Mouse (Mus musculus) cortical plate, adult 2 months (tissue): ENCODE measurements at regions not wholly inside any gene's neighbourhood (a gene's known extent, or its start where the extent isn't known, plus 50 kb on each side); places are given as distances from the start of the nearest gene placed in this dataset.

Experiments used
- H3K27ac ChIP-seq: fragments of 200-500 bp; 2 replicates; pipeline ENCODE4 v1.5.1; 2012; ENCODE audit warnings: low read length, control low read depth, inconsistent platforms; ENCODE audit not compliant: insufficient read depth
- H3K4me1 ChIP-seq: fragments of 200-500 bp; 2 replicates; pipeline ENCODE4 v1.6.1; 2011; ENCODE audit warnings: low read length; ENCODE audit not compliant: control insufficient read depth, insufficient read depth
- H3K4me3 ChIP-seq: fragments of 200-500 bp; 2 replicates; pipeline ENCODE4 v1.5.1; 2011; ENCODE audit warnings: mild to moderate bottlenecking, low read length, control low read depth; ENCODE audit not compliant: insufficient read depth
- CTCF ChIP-seq: fragments of 200-500 bp; IDR thresholded peaks from 2 replicates; pipeline ENCODE4 v1.5.1; 2011; ENCODE audit warnings: mild to moderate bottlenecking, control low read depth, low read length; ENCODE audit not compliant: insufficient read depth; ENCODE audit errors: extremely low read depth
- POLR2A ChIP-seq: fragments of 200-500 bp; IDR thresholded peaks from 2 replicates; pipeline ENCODE4 v1.6.1; 2011; ENCODE audit warnings: mild to moderate bottlenecking, low read length, control low read depth; ENCODE audit not compliant: insufficient read depth; ENCODE audit errors: extremely low read depth

DNA sequence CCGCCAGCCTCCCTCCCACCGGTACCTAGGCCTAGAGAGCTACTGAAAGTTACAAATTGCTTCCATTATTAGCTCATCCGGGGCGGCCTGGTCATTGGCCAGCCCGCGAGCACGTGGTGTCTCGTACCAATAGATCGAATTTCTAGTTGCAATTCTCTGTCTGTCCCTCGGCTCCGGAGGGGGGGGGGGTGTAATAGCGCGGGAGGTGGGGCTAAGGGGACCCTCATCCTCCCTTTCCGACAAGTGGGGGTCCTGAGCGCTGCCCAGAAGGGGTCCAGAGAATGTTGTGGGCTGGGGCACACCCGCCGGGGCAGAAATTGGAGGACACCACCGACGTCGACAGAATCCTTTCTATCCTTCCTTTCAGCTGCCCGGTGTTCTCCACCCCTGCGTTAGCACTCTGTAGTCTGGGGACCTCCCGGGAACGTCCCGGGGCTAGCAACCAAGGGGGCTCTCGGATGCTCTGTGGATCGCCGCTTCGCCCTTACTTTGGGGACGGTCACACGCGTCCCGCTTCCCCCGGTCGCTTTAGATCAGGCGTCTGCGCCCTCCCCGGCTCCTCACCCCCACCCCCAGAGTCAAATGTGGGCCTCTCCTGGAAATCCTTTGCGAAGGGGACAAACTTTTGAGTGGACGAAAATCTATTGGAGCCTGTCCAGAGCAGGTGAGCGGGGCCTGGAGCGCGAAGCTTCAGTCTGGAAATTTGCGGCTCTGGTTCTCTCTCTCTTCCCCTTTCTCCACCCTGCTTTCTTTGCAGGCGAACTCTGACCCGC lies 64.6 kb downstream of the Smug1 start:
- Histone ChIP-seq H3K27ac (no peak overlapping the region), H3K4me3 (no peak overlapping the region), H3K4me1 (no peaks in the 10 kb centered on the region)
- TF ChIP-seq POLR2A (no peak), CTCF (no peak)

DNA sequence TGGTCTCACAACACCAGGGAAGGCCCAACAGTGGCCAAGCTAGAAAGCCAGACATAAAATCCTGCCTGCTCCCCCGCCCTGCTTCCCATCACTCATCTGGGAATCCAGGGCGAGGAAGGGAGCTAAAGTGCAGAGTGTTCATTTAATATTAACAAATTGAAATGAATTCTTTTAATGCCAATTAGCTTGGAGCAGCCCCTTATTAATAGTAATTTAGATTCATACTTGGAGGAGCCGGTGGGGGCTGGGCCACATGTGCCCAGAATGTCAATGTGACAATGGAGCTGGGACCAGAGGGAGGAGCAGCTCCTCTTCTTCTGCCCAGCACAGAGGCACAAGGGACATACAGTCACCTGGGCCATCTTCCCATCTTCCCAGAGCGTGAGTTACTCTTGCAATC lies 66.8 kb downstream of the Smug1 start:
- no peak for TF ChIP-seq POLR2A
- TF ChIP-seq CTCF: no peak
- Histone ChIP-seq H3K27ac (no peak overlapping the region), H3K4me3 (no peak overlapping the region), H3K4me1 (no peaks in the 10 kb centered on the region)

DNA sequence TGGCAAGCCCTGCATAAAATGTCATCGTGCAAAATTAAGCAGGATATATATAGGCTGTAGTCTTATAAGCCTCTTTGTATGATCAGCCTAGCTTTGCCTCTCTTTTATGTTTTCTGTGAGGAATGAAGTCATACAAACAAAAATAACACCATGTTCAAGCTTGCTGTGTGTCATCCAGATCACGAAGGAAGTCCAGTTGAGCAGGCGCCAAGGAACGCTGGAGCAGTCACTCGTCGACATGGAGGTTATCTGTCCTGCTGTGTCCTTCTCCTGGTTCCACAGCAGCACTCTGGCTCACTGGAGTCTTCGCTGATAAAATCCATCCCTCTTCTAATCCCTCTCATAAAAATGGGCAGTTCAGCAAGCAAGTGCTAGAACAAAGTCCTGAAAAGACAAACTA lies 72.4 kb downstream of the Smug1 start:
- H3K27ac ChIP-seq: no peak overlapping the region
- TF ChIP-seq CTCF (no peak), POLR2A (no peak)
- H3K4me3 ChIP-seq: no peak overlapping the region
- peaks cover 5% of the 10 kb centered on the region for H3K4me1 ChIP-seq

DNA sequence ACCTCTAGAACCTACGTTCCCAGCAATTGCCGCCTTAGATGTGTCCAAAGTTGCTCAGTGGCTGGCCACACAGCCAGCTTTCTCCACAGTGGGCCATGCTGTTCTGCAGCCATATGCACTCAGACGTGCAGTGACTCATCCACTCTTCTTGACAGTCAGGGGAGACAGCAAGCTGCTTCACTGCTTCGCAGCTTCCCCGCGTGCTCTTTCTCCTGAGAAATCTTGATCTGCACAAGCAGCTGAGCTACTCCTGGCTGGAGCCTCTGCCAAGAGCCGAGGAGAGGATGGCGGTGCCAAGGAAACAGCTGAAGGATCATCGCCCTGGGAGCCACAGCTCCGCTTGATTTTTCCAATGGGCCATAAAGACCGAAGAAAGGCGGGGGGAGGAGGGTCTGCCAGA lies 73.2 kb downstream of the Smug1 start:
- TF ChIP-seq POLR2A (0 out of 2 replicates have a peak, but pooled peaks have one; percentile 18), CTCF (no peak)
- H3K4me3 ChIP-seq: no peak overlapping the region
- H3K27ac ChIP-seq: no peak overlapping the region
- H3K4me1 ChIP-seq: peaks cover 5% of the 10 kb centered on the region

DNA sequence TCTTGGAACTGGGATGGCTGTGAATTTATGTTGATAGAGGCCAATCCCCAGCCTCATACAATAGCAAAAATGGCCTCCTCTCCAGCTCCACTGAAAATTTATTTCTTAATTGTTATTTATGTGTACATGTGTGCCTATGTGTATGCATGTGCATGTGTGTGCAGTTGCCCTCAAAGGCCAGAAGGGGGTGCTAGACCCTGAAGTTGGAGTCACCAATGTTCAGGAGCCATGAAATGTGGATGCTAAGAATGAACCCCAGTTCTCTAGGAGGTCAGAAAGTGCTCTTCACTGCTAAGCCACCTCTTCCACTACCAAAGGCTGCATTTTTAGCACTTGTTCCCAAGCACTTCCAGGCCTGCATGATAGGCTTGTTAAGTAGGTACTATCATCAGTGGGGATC lies 73.8 kb downstream of the Hoxc4 start:
- H3K27ac ChIP-seq: no peak overlapping the region
- H3K4me3 ChIP-seq: no peak overlapping the region
- TF ChIP-seq POLR2A (no peak), CTCF (no peak)
- H3K4me1 ChIP-seq: peaks cover 5% of the 10 kb centered on the region

DNA sequence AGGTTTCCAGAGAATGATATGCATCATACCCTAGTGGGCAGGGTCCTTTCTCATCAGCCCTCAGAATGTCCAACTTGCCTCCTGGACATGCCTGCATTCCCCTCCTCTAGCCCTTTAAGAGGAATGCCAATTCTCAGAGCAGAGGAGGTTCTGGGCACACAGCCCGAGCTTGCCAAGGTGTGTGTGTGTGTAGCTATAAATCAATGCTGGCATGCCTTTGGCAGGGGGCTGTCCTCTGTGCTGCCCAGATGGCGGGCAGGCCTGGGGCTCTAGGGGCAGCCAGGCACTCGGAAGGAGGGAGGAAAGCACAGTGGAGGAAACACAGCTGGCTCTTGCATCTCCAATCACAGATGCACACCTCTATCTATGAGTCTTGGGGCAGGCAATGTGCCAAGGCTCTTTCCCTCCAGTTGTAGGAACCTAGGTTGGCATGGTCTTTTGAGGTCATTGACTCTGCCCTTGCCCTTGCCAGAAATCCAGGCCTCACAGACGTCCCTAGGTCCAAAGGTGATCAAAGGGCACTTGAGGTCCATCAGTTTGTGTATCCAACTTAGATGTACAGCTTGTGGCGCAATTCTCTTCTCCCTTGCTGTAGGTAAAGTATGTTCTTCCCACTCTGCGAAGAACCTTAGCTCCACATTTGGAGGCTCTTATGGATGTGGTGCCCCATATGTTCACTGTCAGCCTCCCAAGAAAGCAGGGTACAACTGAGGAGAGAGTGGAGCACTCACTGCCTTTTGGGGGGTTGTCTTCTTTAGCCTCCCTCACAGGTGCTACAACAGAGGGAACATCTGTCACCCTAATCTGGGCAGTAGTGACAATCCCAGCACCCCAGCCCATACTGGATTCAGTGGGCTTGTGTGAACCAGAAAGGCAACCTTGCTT lies 71.8 kb downstream of the Hoxc4 start:
- no peak overlapping the region for H3K4me3 ChIP-seq
- no peak for TF ChIP-seq CTCF
- no peak for TF ChIP-seq POLR2A

DNA sequence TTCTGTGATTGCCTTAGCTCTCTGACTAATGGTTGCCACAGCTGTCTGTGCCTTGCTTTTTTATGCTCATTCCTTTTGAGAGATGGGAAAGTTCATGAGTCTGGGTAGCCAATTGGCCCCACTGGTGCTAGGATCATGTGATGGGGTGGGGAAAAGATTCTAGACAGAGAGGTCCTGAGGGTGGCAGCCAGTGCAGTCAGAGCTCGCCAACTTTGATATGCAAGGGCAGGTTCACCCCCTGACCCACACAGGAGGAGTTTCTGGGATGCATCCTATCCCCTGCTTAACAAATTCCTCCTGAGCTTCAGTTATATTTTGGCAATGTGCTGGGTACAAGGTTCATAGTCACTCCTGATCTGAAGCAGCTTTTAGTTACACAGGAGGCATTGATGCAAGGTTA lies 71.1 kb downstream of the Hoxc4 start:
- Histone ChIP-seq H3K4me3 (no peak overlapping the region), H3K27ac (no peak overlapping the region), H3K4me1 (peaks cover 5% of the 10 kb centered on the region)
- TF ChIP-seq POLR2A (no peak), CTCF (no peak)

More for the DNA sequence above, 71.8 kb downstream of the Hoxc4 start:
- Histone ChIP-seq H3K4me1 (peaks cover 5% of the 10 kb centered on the region), H3K27ac (no peak overlapping the region)

DNA sequence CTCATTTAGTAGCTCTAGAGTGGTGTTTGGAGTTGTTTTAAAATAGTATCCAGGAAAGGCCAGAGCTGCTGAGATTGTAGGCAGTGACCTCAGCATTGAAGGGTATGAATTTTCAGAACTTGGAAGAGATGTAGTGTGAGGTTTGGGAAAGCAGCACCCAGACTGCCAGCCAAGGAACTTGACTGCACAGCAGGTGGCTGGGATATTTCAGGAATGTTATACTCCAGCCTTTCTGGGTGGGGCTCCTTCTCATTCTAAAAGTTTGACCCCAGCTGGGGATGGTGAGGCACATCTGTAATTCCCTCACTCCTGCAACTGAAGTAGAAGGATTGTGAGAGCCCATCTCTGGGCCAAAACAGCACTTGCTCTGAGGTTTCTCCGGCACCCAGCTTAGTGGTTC lies 70.7 kb downstream of the Hoxc4 start:
- Histone ChIP-seq H3K4me3 (no peak overlapping the region), H3K4me1 (peaks cover 5% of the 10 kb centered on the region), H3K27ac (no peak overlapping the region)
- TF ChIP-seq CTCF: no peak
- TF ChIP-seq POLR2A: no peak

DNA sequence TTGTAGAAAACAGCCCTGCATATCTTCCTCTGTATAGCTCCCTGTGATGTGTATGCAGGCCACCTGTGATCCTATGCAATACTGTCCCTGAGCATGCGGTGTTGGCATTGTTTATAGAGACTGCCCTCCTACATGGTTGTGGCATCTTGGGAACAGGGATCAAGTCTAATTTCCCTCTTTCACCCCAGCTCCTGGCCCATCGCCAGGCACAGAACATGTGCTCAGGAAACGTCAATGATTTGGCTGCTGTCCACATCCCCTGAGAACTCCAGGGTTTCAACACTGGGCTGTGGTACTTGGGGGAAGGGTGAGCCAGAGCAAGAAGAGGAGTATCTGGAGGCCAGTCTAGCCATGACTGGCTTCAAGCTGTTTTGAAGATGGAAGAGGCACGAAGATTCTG lies 68.5 kb downstream of the Hoxc4 start:
- TF ChIP-seq CTCF (no peak), POLR2A (no peak)
- Histone ChIP-seq H3K4me3 (no peak overlapping the region), H3K4me1 (peaks cover 5% of the 10 kb centered on the region), H3K27ac (no peak overlapping the region)
